Mouse (Mus musculus): Measurements from ENCODE around the gene Srbd1. TPM values are rescaled to one million over a fixed set of nuclear protein-coding genes. Genes with fewer than 3 reads are reported as not detected.
A peak's percentile ranks its signal among the peaks of the same experiment; 100 is the strongest.

Gene Srbd1
- polyA plus RNA-seq, 1 experiment: 42.5 TPM

DNA sequence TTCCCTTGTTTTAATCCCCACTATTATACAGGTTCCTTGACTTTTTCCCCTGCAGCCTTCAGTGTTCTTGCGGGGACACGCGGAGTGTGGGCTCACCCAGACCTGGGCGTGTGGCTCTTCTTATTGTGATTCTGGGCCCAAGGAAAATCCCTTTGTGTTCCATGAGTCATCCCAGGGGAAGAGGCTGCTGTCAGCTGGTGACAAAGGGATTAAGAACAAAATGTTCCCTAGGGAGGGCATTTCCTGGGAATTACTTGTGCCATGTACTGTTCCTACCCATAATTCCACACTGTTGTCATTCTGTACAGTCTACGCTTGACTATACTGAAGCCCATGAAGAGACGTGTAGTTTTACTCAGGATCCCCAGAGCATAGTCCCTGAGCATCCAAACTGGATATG, 12.0 kb upstream of the Srbd1 start:
- Histone ChIP-seq H3K36me3 (ENCODE audit: control insufficient read depth, insufficient read depth, low read length, poor library complexity, severe bottlenecking) (no peaks in the 10 kb centered on the region), H3K27ac (ENCODE audit: insufficient read depth, low read length) (no peak overlapping the region), H3K9me3 (replicated peaks; ENCODE audit: control insufficient read depth, insufficient read depth, low read length, poor library complexity, severe bottlenecking) (peaks cover 5% of the 10 kb centered on the region; the same call in 1 of the 2 replicates), H3K27me3 (ENCODE audit: control insufficient read depth, insufficient read depth, low read length, poor library complexity, severe bottlenecking) (no peaks in the 10 kb centered on the region), H3K4me3 (ENCODE audit: low read depth, low read length) (no peak overlapping the region), H3K4me1 (ENCODE audit: control insufficient read depth, insufficient read depth, low read length) (no peaks in the 10 kb centered on the region), H3K9ac (ENCODE audit: low read depth, poor library complexity, severe bottlenecking) (no peak overlapping the region)
- TF ChIP-seq POLR2A (IDR thresholded peaks at IDR 0.05; ENCODE audit: insufficient read depth, low read length) (no peak), EP300 (IDR thresholded peaks at IDR 0.05; ENCODE audit: insufficient read depth, low read depth, low read length) (no peak), CTCF (IDR thresholded peaks at IDR 0.05; ENCODE audit: low read depth, low read length) (no peak)

GRCm38 (mm10) chr17:86150867-86151348, 5.9 kb upstream of the Srbd1 start:
- TF ChIP-seq CTCF (IDR thresholded peaks at IDR 0.05; ENCODE audit: low read depth, low read length) (no peak), EP300 (IDR thresholded peaks at IDR 0.05; ENCODE audit: insufficient read depth, low read depth, low read length) (no peak), POLR2A (IDR thresholded peaks at IDR 0.05; ENCODE audit: insufficient read depth, low read length) (no peak)
- Histone ChIP-seq H3K36me3 (ENCODE audit: control insufficient read depth, insufficient read depth, low read length, poor library complexity, severe bottlenecking) (no peaks in the 10 kb centered on the region), H3K27ac (ENCODE audit: insufficient read depth, low read length) (no peak overlapping the region), H3K9ac (ENCODE audit: low read depth, poor library complexity, severe bottlenecking) (no peak overlapping the region), H3K4me1 (ENCODE audit: control insufficient read depth, insufficient read depth, low read length) (no peaks in the 10 kb centered on the region), H3K27me3 (ENCODE audit: control insufficient read depth, insufficient read depth, low read length, poor library complexity, severe bottlenecking) (no peaks in the 10 kb centered on the region), H3K9me3 (replicated peaks; ENCODE audit: control insufficient read depth, insufficient read depth, low read length, poor library complexity, severe bottlenecking) (peaks cover 5% of the 10 kb centered on the region; the same call in 1 of the 2 replicates), H3K4me3 (ENCODE audit: low read depth, low read length) (no peak overlapping the region)

DNA sequence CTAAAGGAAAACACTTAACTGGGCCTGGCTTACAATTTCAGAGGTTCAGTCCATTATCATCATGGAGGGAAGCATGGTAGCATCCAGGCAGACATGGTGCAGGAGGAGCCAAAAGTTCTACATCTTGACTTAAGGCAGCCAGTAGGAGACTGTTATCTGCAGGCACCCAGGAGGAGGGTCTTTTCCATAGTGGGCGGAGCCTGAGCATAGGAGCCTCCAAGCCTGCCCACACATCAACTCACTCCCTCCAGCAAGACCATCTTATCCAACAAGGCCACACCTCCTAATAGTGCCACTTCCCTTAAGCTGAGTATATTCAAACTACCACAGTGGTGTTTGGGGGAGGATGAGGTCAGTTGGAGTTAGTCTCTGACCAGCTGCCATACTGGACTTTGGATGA, 4.8 kb upstream of the Srbd1 start:
- no peak overlapping the region for H3K4me3 ChIP-seq (ENCODE audit: low read depth, low read length)
- TF ChIP-seq EP300 (IDR thresholded peaks at IDR 0.05; ENCODE audit: insufficient read depth, low read depth, low read length): no peak
- TF ChIP-seq POLR2A (IDR thresholded peaks at IDR 0.05; ENCODE audit: insufficient read depth, low read length): no peak
- no peak for TF ChIP-seq CTCF (IDR thresholded peaks at IDR 0.05; ENCODE audit: low read depth, low read length)
- no peak overlapping the region for H3K9ac ChIP-seq (ENCODE audit: low read depth, poor library complexity, severe bottlenecking)
- peaks cover 5% of the 10 kb centered on the region; the same call in 1 of the 2 replicates for H3K9me3 ChIP-seq (replicated peaks; ENCODE audit: control insufficient read depth, insufficient read depth, low read length, poor library complexity, severe bottlenecking)
- H3K36me3 ChIP-seq (ENCODE audit: control insufficient read depth, insufficient read depth, low read length, poor library complexity, severe bottlenecking): no peaks in the 10 kb centered on the region
- peak overlapping the region; percentile 66 for H3K27ac ChIP-seq (ENCODE audit: insufficient read depth, low read length)
- H3K27me3 ChIP-seq (ENCODE audit: control insufficient read depth, insufficient read depth, low read length, poor library complexity, severe bottlenecking): no peaks in the 10 kb centered on the region
- H3K4me1 ChIP-seq (ENCODE audit: control insufficient read depth, insufficient read depth, low read length): no peaks in the 10 kb centered on the region

- Histone ChIP-seq H3K27me3 (ENCODE audit: control insufficient read depth, insufficient read depth, low read length, poor library complexity, severe bottlenecking) (no peaks in the 10 kb centered on the region), H3K27ac (ENCODE audit: insufficient read depth, low read length) (peak overlapping the region; percentile 7; the same call in 1 of the 2 replicates), H3K9ac (ENCODE audit: low read depth, poor library complexity, severe bottlenecking) (peak overlapping the region; percentile 71), H3K9me3 (replicated peaks; ENCODE audit: control insufficient read depth, insufficient read depth, low read length, poor library complexity, severe bottlenecking) (no peaks in the 10 kb centered on the region), H3K4me3 (ENCODE audit: low read depth, low read length) (peak overlapping the region; percentile 88), H3K36me3 (ENCODE audit: control insufficient read depth, insufficient read depth, low read length, poor library complexity, severe bottlenecking) (peaks cover 12% of the 10 kb centered on the region), H3K4me1 (ENCODE audit: control insufficient read depth, insufficient read depth, low read length) (no peaks in the 10 kb centered on the region)
- TF ChIP-seq EP300 (IDR thresholded peaks at IDR 0.05; ENCODE audit: insufficient read depth, low read depth, low read length) (no peak), CTCF (IDR thresholded peaks at IDR 0.05; ENCODE audit: low read depth, low read length) (no peak), POLR2A (IDR thresholded peaks at IDR 0.05; ENCODE audit: insufficient read depth, low read length) (no peak)
These were observed 367 bp downstream of the Srbd1 start for GRCm38 (mm10) chr17:86144537-86145078.

- Histone ChIP-seq H3K9me3 (replicated peaks; ENCODE audit: control insufficient read depth, insufficient read depth, low read length, poor library complexity, severe bottlenecking) (no peaks in the 10 kb centered on the region), H3K36me3 (ENCODE audit: control insufficient read depth, insufficient read depth, low read length, poor library complexity, severe bottlenecking) (peaks cover 41% of the 10 kb centered on the region), H3K27me3 (ENCODE audit: control insufficient read depth, insufficient read depth, low read length, poor library complexity, severe bottlenecking) (no peaks in the 10 kb centered on the region; the same call in 1 of the 2 replicates), H3K27ac (ENCODE audit: insufficient read depth, low read length) (0 out of 2 replicates have a peak overlapping the region, but pooled peaks have one; percentile 3), H3K4me1 (ENCODE audit: control insufficient read depth, insufficient read depth, low read length) (no peaks in the 10 kb centered on the region), H3K9ac (ENCODE audit: low read depth, poor library complexity, severe bottlenecking) (no peak overlapping the region), H3K4me3 (ENCODE audit: low read depth, low read length) (no peak overlapping the region)
- no peak for TF ChIP-seq EP300 (IDR thresholded peaks at IDR 0.05; ENCODE audit: insufficient read depth, low read depth, low read length)
- TF ChIP-seq CTCF (IDR thresholded peaks at IDR 0.05; ENCODE audit: low read depth, low read length): peak; percentile 54
- no peak for TF ChIP-seq POLR2A (IDR thresholded peaks at IDR 0.05; ENCODE audit: insufficient read depth, low read length)
These were observed 9.1 kb downstream of the Srbd1 start for GRCm38 (mm10) chr17:86135835-86136234.

DNA sequence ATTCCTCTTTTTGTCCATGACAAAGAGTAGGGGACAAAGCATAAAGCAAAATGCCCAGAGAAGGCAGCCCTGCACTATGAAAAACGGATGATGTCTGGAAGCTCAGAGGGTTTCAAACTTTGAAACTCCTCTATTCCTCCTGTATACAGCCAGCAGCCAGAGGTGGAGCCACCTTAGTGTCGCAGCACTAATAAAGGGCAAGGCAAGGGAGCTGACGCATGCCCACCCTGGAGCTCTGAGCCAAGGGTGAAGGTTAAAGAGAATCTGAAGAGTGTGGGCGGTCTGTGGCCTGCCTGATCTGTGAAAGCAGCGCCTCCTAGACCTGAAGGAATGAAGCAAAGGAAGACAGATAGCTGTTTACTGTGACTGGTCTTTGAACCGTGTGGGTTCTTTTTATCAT, 10.5 kb downstream of the Srbd1 start:
- Histone ChIP-seq H3K27me3 (ENCODE audit: control insufficient read depth, insufficient read depth, low read length, poor library complexity, severe bottlenecking) (no peaks in the 10 kb centered on the region; the same call in 1 of the 2 replicates), H3K27ac (ENCODE audit: insufficient read depth, low read length) (no peak overlapping the region), H3K9me3 (replicated peaks; ENCODE audit: control insufficient read depth, insufficient read depth, low read length, poor library complexity, severe bottlenecking) (no peaks in the 10 kb centered on the region), H3K9ac (ENCODE audit: low read depth, poor library complexity, severe bottlenecking) (no peak overlapping the region), H3K4me3 (ENCODE audit: low read depth, low read length) (no peak overlapping the region), H3K4me1 (ENCODE audit: control insufficient read depth, insufficient read depth, low read length) (no peaks in the 10 kb centered on the region), H3K36me3 (ENCODE audit: control insufficient read depth, insufficient read depth, low read length, poor library complexity, severe bottlenecking) (peaks cover 49% of the 10 kb centered on the region)
- TF ChIP-seq CTCF (IDR thresholded peaks at IDR 0.05; ENCODE audit: low read depth, low read length) (no peak), POLR2A (IDR thresholded peaks at IDR 0.05; ENCODE audit: insufficient read depth, low read length) (no peak), EP300 (IDR thresholded peaks at IDR 0.05; ENCODE audit: insufficient read depth, low read depth, low read length) (no peak)
